Mouse (Mus musculus) adrenal gland, postnatal 10 days (tissue): ENCODE measurements at regions not wholly inside any gene's neighbourhood (a gene's known extent, or its start where the extent isn't known, plus 50 kb on each side); places are given as distances from the start of the nearest gene placed in this dataset.
"Not testable (repeated sequence)": the region's sequence is repeated elsewhere in the genome, so short reads cannot be mapped to it uniquely, and the experiment has no call there.

Source experiments
- DNase-seq: peaks from one replicate; pipeline ENCODE4 v3.0.0; 2021; ENCODE audit warnings: mixed read lengths

DNA sequence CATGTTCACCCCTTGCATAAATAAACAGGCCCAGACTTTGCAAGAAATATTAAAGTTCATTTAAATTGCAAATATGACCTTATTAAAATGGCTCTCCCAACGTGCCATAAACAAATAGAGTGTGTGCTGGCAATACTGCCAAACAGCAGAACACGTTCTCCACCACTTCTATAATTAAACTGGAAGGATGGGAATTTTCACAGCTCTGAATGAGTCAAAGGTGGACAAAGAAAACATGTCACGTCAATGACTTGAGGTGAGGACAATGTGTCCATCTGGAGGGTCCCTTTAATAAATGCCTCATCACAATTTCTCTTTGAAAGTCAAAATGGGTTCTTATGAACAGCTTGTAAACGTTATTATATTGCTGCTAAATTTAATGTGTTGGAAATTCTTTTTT lies 114.8 kb downstream of the Galc start:
- DNase-seq = no peak

DNA sequence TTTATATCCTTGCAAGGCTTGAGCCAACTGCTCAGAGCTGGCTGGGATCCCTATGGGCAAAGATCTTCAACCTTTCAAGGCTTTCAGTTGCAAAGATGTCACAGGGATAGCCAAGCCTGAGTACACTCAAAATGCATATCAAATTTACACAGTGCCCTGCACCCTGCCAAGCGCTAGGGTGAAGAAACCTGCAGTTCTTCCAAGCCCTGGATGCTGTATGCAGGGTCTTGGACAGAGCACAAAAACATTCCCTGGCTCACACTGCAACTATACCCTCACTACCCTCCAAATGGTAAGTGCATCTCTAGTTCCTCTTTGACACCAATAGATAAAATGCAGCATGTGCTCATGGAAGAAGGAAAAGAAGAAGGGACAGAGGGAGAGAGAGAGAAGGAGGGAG lies 116.1 kb downstream of the Galc start:
- DNase-seq = no peak

DNA sequence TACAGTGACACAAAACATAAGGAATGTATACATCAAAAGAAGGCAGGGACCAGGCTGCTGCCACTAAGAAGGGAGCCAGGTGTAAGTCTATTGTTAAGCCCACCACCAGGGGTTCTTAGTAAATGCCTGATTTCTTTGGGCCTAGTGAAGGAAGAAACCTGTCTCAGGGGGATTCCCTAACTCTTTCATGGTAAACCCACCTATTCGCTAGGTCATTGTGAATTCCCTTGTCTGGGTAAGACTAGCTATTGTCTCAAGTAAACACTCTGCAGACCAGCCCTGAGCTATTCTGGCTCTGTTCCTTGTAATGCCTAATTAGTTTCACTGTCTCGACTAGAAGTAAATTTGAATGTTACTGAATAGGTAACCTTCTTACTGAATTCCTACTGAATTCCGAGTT lies 119.4 kb downstream of the Galc start:
- DNase-seq = not testable (repeated sequence)

DNA sequence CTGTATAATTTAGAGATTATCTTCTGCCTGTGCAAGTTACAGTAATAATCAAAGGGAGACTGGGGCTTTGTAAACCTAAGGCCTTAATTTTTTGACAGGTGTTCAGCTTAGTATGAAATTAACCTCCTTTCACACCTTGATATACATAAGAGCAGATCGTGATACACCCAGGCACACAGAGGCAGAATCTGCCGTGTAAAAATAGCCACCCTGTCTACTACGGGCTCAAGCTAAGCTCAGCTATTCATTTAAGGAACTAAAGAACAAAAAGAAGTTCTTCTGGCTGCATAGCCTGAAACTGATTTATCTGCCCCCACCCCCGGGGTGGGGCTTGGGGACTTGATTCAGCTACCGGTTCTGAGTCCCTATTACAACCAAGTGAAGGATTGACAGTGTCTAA lies 128.0 kb downstream of the Galc start:
- no peak for DNase-seq

DNA sequence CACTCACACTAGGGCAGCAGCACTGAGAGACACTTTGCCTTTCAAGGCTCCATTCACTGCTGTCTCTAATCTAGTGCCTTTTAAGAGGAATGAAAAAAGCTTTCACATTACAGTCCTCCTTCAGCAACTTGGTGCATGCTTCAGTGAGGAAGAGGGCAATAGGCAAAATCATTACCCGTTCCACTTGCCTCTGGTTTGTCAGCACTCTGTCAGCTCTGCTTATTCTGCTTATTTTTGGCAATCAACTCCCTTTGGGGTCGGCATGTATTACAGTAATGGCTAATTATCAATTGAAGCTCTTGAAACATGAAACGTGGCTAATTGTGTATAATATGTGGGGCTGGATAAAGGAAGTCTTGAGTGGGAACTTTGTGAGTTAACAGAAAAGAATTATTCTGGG lies 135.7 kb downstream of the Galc start:
- DNase-seq = no peak

DNA sequence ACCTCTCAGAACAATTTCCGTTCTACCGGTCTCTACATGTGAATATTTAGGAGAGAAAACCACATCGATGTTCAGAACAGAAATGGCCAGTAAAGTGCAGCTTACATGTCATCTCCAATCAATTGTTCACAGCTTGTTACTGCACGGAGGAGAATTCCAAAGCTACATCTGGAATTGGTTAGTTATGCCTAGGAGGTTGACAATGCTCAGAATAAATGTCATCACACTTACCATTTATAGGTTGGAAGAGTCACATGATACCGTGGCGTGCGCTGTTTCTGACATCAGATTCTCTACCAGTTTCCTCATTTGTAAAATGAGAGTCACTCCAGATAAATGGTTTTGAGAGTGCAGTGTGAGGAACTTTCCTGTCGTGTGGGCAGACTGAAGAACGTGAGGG lies 151.2 kb downstream of the Galc start:
- no peak for DNase-seq

DNA sequence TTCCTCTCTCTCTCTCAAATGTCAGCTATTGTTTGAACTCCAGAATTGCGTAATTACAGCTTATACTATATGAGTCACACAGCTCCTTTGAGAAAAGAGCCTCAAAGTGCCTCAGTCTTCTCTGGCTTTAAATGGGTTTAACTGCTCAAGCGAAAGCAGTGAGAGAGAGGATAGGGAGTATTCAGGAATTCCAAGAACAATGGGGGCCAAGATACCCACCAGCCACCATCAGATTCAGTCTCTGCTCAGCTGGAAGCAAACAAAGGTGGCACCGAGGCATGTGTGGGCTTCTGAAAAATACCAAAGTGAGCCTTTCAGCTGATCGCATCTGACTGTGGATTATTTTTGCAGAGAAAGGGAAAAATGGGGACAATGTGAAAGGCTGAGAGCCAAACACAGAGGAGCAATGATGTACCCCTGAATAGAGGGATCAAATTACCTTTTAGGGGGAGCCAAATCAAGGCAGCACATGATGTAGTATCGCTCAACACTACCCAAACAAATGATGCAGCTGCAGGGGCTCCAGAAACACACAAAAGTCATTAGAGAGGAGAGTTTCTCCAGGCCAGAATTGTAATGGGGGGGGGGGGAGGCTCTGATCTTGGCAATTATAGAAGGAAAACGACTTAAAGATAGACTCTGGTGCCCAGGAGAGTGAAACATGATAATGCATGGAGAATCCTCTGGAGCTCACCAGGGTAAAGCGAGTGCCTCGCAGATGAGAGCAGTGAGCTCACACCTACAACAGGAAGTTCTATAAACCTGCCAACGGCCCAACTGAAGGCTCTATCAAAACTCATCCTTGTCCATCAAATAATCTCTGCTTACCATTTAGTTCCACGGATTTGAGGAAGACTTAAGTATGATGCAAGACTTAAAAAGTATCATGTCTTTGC lies 152.2 kb downstream of the Galc start:
- DNase-seq = no peak

DNA sequence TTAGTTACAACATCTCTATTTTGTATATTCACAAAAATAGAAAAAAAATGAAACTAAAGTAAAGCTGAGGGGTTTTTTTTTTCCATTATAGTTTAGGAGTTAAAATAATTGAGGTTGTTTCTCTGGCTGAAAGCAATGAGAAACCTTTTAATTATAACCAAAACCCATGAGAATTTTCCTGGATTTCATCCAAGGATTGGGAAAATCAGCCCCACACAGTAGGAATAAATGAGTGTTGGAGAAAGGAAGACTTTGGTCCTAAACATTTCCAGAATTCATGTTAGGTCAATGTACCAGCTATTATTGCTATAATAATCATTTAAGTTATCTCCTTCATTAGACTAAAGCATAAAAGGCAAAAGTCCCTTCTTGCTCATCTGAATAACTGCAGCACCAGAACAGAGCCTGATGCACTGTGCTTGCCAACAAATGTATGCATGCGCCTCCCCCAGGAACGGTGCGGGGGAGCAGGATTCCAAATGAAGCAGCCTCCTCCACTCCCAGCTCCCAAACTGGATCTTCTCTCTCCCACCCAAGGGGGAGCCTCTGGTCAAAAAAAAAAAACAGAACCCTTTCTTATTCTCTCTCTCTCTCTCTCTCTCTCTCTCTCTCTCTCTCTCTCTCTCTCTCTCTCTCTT lies 153.0 kb downstream of the Galc start:
- DNase-seq = no peak

DNA sequence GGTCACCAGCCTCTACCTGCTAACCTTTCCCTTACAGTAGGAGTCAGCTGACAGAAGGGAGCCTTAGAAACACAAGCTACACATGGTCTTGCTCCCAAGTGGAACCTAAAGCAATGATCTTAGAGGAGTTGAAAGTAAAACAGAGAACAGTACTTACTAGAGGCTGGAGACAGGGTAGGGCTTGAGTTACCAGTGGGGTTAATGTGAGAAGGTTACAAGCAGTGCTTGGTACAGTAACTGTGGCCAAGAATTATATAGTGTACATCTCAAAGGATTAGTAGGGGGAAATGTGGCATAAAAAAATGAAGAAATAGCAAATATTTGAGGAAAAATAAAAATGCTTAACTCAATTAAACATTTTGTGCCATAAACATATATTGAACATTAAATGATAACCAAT lies 153.5 kb downstream of the Galc start:
- DNase-seq = no peak

DNA sequence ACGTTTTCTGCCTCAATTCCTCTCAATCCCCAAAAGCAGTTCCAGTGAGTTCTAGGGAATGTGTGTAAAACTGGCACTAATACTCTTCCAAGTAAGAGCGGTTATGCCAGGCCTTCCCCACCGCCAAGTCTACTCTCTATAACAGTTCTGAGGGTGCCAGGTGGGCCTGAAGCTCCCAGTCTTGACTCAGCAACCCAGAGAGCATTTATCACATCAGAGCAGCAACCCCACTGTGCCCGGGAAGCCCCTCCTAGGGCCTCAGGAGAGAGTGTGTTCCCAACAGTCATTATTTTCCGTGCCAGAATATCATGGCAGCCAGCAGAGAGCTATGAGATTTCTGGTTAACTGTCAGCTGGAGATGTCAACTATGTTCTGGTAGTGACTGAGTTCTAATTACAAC lies 169.1 kb downstream of the Galc start:
- no peak for DNase-seq

DNA sequence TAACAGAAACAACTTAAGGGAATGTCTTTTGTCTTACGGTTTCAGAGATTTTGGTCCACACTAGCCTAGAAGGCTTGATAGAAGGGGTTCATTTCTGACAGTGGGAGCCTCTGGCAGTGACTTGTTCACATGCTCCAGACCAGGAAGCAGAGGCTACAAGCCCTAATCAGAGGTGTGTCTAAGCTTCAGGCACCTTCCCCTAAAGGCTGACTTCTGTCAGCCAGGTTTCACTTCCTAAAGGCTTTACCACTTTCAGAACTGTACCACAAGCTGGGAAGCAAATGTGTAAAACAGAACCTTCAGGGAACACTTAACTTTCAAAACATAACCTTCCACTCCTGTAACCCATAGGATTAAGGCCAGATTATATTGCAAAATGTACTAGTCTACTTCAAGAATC lies 180.9 kb downstream of the Galc start:
- no peak for DNase-seq

DNA sequence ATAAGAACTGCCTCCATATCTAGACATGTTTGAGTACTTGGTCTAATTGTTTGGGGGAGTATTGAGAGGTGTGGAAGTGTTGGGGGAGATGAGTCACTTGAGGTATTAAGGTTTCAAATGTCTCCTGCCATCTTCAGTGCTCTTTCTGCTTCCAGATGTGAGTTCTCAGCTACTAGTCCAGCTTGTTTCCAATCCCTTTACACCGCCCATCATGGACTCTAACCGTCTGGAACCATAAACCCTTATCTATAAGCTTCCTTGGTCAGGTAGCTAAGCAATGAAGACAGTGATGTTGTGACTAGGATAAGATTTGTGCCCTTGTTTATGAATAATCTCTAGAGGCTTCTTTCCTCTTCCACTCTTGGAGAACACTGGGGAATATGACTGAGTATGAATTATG lies 183.7 kb downstream of the Galc start:
- no peak for DNase-seq

DNA sequence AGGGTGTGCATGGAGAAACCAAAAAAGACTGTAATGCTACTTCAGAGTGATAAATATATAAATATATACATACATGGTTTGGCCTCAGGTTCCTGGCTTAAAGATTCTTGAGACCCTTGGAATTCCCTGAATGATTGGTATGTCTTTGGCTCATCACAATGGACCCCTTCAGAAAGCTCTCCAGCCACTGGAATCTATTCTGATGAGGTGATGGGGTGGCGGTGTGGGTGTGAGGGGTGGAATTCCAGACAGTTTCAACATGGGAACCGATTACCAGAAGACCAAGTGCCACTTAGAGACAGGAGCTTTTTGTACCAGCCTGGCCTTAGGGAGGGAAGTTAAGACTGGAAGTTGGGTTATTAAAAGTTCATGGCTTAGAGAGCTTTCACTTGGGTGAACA lies 190.1 kb downstream of the Galc start:
- DNase-seq = no peak

DNA sequence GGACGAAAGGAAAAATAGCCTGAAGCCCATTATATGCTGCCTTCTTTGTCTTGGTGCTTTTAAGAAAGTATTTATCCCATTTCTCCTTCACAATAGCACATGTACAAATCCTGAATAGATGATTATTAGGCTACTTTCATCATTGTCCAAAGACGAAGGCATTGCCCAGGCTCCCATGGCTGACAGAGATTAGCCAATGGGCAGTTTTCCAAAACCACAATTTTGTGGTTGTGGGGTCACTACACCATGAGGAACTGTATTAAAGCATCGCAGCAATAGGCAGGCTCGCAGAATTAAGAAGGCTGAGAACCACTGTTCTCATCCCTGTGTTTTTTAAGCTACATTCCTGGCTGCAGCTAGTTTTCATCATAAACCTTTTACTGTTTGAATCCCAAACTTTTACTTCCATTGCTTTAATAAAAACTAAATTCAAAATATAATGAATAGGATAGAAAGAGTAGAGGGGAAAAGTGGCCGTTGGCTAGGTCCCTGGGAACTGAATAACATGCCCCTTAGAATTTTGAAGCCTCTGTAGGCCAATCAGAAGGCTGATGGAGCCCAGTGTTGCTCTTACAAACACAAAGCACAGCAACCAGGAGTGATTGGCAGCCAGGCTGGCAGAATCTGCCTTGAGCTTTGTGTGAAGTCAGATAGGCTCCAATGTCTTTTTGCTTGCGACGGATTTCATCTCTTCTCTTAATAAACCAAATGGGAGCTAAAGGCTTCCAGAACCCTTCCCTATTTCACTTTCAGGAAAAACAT lies 199.7 kb downstream of the Galc start:
- no peak for DNase-seq

DNA sequence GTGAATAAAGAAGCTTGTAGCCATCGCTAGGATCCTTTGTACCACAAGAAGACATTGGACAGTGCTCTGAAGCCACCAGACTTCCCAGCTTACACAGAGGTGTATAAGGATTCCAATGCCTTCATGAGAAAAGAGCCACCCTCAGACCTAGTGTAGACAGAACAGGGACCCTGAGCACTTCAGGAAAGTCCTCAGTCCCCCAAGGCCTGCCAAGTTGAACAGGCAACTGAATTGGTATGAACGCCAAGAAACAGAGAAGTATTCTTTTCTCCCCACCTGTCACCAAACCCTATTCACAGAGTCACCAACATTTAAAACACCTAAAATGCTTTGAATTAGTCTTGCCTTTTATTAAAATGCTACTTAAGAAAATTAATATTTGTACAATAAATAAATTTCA lies 200.3 kb downstream of the Galc start:
- no peak for DNase-seq

DNA sequence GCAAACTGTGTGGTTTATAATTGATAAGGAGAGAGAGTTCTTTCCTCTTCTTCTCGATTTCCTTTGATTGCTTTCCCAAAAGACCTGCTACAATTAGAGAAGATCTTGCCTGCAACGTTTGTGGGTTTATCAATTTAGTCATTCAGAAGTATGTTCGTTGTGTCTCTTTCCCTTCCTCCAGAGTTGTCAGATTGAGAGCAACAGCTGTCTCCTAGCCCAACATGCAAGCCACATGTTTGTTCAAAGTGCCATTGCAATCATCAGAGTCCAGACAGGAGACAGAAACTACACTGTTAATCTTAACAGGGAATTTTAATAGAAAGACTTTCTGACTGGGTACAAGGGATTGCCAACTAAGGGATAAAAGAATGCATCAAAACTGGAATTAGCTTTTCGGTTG lies 208.3 kb downstream of the Galc start:
- DNase-seq = no peak

DNA sequence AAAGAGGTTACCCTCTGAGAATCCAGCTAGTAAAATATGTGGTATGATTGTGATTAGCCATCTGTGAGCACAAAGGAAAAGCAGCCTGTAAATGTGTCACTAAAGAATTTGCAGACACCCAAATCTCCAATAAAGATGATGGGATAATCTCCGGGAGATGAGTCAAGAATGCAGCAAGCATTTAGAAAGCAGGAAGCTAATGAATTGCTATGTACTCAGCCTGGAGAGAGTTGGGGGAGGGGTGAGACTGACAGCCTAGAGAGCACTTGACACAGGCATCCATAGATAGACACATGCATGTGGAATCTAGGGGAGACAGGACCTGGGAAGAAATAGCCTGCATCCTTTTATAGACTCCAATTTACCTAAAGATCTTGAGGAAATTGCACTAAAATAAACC lies 208.8 kb downstream of the Galc start:
- no peak for DNase-seq

DNA sequence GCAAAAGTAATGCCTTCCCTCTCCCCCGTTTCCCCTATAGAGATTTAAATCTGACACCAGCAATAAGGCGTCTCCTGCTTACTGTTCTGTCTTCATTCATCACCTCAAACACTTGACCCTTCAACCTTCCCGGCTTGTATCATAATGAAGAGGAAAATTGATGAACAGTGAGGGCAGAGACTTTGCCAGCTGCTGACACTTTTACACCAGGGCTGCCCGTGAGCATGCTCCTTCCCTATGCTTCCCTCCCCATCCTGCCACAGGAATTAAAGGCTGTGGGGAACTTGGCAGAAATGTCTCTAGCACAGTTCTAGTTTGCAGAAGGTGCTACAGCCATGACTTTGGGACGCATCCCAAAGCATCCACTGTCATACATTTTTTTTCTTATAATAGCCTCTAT lies 209.2 kb downstream of the Galc start:
- DNase-seq = no peak

DNA sequence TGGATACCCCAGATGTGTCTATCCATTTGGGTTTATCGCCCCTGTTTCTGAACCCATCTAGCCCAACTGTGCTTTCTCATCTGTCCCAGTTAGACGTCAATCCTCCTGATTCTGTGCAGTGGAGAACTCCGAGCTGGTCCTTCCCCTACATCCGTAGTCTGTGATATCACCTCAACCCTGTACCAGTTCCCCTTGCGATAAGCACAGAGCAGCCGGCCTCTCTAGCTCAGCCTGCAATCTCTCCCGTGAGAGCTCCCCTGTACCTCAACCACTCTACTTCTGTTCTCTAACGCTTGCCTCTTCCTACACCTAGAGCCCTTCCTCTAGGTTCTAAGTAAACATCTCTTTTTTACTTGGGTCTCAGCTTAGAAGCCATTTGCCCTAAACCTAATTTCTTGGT lies 211.5 kb downstream of the Galc start:
- no peak for DNase-seq

DNA sequence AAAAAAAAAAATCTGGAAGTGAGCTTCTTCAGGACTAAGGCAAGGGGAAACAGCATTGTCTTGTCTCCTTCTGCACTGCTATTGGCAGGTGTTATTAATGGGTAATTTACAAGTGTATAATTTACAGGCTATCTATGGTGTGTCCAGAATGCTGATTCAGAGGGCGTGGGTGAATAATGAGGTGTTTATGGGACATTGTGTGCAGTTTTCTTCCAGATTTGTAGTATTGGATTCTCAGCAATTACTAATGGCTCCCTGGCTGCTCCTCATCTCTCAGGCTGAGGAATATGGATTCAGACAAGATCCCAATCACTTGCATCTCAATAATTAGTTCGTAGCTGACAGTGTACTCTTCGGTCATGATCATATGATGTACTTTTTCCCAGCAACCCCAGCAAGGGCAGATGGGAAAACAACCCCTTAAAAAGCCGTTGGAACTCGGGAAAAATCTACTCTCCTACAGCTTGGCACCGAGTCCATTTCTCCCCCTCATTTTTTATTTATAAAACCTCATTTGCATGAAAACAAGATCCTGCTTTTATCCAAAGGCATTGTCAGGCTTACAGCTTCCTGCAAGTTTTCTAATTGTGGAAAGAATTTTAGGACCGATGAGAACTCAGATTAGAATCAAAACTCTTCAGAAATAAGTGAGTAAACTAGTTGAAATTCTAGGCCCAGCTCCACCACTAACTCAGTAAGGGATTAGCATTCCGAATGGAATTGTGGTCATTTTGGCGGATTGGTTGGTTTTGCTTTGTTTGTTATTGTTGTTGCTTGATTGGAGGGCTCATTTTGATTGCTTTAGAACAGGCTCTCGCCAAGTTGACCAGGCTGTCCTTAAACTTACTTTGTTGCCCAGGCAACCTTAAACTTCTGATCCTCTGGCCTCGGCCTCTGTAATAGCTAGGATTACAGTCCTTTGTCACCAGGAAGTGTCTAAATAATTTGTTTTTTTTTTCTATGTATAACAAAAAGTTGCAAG lies 212.5 kb downstream of the Galc start:
- DNase-seq = no peak

DNA sequence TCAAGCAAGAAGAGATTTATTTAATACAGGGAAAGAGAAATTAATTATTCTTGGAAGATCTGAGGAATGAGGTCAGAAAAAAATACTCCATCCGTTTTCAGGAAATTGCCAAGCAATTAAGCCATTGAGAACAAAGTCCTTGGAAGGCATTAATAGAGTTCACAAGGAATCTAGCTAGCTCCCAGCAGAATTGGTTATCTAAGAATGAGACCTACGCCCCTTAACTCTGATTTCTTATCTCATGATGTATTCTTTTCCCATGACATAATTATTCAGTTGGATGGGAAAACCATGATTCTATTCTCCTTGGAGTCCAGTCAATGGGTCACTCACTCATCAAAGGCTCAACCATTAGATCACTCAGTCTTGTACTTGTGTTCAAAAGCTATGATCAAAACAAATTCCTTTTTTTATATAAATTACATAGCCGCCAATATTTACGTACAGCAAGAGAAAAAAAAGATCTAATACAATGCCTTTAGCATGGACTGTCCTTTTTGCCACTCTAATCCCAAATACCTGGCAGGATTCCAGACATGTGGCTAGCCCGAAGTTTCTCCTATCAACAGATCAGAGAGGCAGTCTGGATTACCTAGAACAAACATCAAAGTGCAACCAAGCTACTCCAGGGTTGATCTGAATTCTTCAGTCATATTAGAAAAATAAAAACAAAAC lies 213.3 kb downstream of the Galc start:
- no peak for DNase-seq

DNA sequence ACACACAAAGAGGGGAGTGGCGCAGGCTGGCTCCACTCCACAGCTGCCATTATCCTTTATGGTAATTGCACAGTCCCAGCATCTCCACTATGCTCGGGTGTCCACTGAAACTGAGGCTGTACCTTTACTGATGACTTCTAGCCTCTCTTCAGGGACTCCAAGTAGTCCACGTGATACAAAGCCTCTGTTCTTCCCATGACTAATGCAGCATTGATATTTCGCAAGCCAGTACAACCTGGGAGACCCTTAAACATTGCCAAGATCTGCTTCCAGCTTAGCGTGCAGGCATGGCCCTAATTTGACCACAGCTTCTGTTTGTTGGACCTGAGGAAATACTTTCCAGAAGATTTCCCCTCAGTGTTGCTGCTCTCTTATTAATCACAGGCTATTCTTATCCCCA lies 215.8 kb downstream of the Galc start:
- DNase-seq = no peak
